Mouse (Mus musculus): ENCODE measurements around the gene Fut9.
A peak's percentile ranks its signal among the peaks of the same experiment; 100 is the strongest.

Gene Fut9

DNA sequence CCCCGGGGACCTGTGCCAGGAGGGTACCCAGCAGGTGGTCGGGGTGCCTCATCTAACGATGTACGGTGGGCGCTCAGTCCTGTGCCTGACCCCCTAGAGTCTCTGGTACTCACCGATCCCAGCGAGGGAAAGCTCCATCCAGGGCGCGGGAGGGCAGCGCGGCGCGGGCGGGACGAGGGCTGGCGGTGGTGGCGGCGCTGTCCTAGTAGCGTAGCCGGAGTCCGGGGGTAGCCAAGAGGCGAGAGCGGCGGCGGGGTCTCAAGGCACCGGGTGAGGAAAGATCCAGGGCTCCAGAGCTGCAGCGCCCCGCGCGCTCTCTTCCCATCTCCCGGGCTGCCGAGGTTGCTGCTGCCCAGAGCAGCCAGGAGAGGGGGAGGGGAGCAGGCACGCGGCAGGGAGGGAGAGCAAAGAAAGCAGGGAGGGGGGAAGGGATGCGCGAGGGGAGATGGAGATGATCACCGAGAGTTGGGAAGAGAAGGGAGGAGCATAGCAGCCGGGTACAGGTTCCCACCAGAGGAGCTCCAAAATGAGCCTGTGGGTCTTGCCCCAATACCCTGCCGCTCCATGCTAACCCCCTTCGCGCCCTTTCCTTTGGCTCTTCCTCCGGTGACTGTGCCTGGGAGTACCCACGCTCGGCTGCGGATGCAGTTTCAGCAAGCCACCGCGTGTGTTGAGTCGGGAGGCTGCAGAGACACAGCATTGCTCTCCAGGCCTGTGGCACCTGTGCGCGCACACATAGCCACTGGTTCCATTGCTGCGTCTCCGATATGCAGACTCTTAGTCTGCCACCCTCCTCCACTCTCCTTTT is at the start of gene Fut9:
TSS of gene Fut9 (minus strand) at position 769 of the 808 bp plus-strand sequence.
- peak; percentile 62 to 81 for DNase-seq (ENCODE audit: low spot score in 2 of 2)

GRCm38 (mm10) chr4:25815783-25816182 is 15.7 kb upstream of the Fut9 start:
- DNase-seq (ENCODE audit: low spot score in 2 of 2) = no peak

DNA sequence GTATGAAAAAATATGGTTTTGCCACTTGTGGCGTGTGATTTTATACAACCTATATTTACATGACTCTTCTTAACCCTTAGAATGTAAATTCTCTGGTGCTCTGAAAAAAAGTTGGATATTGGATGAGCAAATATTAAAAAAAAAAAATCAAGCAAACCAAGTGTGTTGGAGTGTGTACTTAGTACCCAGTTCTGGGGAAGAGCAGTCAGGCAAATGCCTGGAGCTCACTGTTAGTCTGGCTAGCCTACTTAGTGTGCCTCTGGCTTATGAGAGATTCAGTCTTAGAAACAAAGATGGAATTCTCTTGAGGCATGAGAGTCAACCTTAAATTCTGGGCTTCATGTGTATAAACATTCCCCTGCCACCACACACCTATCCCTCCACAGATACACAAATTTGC is 13.3 kb upstream of the Fut9 start:
- no peak for DNase-seq (ENCODE audit: low spot score in 2 of 2)

GRCm38 (mm10) chr4:25810058-25810457 is 10.0 kb upstream of the Fut9 start:
- no peak for DNase-seq (ENCODE audit: low spot score in 2 of 2)

DNA sequence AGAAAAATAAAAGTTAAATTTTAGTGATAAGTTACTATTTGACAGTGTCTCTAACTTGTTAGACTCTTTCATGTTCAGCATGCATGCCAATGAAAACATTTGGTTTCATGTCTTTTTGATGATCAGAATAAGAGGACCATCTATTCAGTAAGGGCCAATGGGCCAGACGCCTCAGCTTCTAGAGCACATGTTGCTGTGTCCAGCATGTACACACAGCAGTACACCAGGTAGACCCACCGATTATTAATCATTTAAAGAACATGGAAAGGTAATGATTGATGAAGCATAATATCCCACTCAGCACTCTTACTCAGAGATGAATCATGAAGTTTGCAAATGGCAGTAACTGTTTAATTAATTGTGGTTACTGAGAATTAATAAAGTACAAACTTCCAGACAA is 1.7 kb upstream of the Fut9 start:
- no peak for DNase-seq (ENCODE audit: low spot score in 2 of 2)

DNA sequence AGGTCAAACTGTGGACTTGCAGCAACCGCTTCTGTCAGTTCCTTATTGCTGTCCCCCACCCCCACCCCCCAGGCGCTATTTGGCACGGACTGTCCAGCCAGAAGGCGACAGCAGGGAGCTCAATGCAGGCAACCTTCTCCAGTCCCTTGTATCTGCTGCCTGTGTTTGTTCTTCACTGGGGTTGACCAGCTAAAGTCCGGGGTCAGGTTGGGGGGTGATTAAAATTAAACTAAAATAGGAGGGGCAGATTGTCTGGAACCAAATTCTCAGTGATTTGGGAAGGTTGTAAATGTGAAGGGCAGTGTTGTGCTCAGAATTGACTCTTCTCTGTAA is 206 bp upstream of the Fut9 start:
- DNase-seq (ENCODE audit: low spot score in 2 of 2) = no peak

DNA sequence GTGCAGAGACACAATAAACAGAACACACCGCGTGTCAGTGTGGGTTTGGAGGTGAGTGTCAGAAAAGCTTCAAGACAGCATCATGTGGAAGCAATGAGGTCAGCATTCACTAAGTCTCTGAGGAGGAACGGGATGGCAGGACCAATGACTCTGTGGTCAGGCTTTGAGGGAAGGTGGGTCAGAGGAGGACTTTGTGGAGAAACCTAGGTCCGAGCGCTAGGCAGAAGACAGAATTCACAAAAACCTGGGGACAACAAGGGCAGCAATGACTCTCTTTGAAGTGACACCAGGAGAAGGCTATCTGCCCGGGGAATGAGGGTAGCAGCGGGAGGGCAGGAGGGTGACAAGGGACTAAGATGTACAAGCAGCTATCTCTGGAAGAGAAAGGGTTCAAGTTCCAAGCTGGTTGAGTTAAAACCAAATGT is 981 bp downstream of the Fut9 start:
- peak in 1 of 2 experiments; percentile 25 for DNase-seq (ENCODE audit: low spot score in 2 of 2)

- no peak for DNase-seq (ENCODE audit: low spot score in 2 of 2)
These were observed 1.6 kb downstream of the Fut9 start for GRCm38 (mm10) chr4:25798412-25798811.

DNA sequence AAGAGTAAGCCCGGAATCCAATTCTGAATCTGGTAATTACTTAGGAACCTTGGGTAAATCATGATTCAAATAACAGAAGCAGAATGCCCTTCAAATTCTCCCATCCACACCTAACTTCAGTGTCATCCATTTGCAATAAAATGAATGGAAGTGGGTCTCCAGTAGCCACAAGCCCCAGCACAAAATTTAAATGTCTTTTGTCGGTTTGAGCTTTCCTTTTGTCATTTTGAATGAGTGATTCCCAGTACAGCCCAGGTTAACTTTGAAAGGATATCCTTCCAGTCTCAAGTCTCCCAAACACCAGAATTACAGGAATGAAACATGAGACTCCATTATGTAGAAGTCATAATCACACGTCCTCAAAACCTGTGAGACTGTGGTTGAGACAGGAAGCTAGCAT is 3.9 kb downstream of the Fut9 start:
- DNase-seq (ENCODE audit: low spot score in 2 of 2) = no peak

DNA sequence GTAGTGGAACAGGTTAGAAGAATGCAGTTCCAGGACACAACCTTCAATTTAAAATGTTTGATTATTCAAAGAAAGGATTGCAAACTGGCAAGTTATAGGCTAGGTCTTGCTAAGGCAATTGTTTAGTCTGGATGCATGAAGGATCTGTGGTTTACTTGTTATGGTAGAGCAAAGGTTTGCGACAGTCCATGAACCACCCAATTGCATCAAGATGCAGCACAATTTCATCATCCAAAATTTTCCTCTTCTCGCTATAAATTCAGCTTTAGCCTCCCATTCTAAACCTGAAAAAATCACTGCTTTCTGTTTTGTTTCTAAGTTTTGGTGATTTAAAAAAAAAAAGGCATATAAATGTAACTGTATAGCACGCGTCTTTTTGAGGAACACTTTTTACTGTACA is 14.8 kb downstream of the Fut9 start:
- no peak for DNase-seq (ENCODE audit: low spot score in 2 of 2)

DNA sequence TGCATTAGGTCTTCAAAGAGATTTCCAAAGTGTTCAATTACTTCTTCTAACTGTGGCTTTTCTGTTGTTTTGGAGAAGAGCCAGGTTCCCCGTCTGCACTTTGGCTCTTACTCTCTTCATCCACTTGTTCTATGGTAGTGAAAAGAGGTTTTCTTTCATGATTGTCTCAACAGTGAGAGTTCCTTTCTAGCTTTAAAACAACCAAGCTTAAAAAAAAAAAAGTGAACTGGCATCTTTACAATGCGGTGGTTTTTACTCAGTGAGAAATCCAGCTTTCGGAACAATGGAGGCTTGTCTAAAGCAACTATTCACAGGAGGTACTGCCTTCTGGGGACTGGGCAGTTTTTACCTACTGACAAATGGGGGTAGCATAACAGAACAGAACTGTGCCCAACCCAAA is 31.4 kb downstream of the Fut9 start:
- no peak for DNase-seq (ENCODE audit: low spot score in 2 of 2)

DNA sequence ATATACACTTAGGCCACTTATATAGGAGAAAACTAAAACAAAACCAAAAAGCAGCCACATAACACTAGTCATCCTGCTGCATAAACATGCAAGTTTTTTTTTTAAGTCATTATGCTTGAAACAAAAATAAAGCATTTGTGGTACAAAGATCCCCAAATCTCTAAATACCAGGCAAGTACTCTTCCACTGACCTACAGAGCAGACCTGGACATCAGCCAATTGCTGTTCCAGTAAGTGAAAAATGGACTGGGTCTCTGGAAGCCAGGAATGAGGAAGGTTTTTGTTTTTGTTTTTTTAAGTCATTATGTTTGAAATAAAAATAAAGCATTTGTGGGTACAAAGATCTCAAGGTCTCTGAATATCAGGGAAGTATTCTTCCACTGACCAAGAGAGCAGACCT is 37.0 kb downstream of the Fut9 start:
- no peak for DNase-seq (ENCODE audit: low spot score in 2 of 2)

GRCm38 (mm10) chr4:25757909-25758548 is 42.0 kb downstream of the Fut9 start:
- no peak for DNase-seq (ENCODE audit: low spot score in 2 of 2)

- DNase-seq (ENCODE audit: low spot score in 2 of 2) = peak; percentile 26 to 33
These were observed 58.5 kb downstream of the Fut9 start for GRCm38 (mm10) chr4:25741553-25741952.

DNA sequence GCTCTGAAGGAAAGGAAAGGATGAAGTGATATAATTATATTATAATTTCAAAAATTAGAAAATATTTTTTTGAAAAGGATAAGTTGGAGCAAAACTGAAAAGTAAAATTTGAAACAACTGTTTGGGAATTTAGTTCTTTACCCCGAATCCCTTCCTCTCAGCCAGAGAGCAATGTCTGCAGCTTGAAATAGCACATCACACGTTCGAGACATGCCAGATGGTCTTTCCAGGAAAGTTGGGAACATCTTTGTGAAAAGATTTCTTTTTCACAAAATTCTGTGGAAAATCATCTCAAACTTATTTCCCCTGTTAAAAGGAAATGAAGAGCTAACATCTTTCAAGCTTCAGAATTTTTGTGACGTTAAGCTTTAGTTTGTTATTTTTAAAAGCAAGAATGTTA is 61.3 kb downstream of the Fut9 start:
- DNase-seq (ENCODE audit: low spot score in 2 of 2) = peak in 1 of 2 experiments; percentile 53

DNA sequence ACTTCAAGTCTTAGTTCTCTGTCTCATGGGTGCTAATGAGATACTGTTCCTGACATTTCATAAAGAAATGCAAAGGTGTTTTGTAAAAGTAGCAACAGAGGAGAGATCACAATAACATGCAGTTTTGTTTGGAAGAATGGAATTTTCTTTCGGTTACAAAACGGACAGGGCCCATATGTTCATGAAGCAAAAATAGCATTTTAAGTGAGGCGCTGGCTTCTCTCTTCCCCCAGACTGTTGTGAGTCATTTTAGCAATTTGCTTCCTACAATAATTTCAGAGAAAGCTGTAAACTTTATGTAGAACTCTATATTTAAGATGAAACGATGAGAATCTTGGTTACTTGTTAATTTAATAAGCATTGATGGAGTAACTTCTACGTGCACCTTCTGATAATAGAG is 78.5 kb downstream of the Fut9 start:
- peak; percentile 37 to 62 for DNase-seq (ENCODE audit: low spot score in 2 of 2)

- no peak for DNase-seq (ENCODE audit: low spot score in 2 of 2)
These were observed 86.1 kb downstream of the Fut9 start for GRCm38 (mm10) chr4:25713907-25714306.

DNA sequence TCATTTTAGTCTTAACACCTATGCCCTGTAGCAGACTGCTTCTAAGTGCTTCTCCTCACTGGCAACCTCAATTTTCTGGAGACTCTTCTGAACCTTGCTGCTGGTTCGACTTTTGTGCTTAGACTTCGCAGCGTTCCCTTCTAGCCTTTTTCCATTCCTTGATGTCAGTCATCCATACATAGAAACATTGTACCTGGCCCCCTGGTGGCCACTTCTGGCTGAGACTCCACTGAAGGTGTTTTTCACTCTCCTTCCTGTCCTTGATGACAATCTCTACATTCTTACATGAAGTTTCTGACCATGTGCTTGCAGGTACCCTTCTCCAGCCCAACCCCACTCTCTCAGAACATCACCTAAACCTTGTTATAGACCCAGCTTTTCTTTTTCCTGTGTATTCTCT is 115.1 kb downstream of the Fut9 start:
- DNase-seq (ENCODE audit: low spot score in 2 of 2) = no peak

- DNase-seq (ENCODE audit: low spot score in 2 of 2) = no peak
These were observed 135.8 kb downstream of the Fut9 start for GRCm38 (mm10) chr4:25664196-25664595.

DNA sequence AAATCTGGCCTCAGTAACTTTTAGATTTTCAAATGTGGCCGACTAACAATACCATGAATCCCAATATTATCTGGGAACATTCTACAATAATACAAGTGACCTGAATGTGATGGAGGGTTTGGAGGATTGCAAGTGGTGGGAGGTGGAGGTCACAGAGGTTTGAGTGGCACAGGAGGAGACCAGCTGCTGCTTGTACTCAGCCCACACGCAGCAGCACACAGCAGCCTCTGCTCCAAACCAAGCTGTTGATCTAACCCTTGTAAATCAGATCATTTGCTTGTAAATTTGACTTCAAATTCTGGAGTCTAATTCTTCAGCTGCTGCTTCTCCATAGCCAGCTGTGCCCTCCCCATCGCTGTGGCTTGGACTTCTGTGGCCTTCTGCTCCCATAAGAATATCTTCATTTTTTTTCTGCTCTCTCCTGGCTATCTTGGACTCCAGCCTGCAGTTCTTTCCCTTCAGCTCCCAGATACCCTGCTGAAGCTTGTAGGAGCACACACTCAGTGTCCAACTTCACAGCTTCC is 138.8 kb downstream of the Fut9 start:
- no peak for DNase-seq (ENCODE audit: low spot score in 2 of 2)

GRCm38 (mm10) chr4:25658792-25659191 is 141.3 kb downstream of the Fut9 start:
- DNase-seq (ENCODE audit: low spot score in 2 of 2) = no peak

DNA sequence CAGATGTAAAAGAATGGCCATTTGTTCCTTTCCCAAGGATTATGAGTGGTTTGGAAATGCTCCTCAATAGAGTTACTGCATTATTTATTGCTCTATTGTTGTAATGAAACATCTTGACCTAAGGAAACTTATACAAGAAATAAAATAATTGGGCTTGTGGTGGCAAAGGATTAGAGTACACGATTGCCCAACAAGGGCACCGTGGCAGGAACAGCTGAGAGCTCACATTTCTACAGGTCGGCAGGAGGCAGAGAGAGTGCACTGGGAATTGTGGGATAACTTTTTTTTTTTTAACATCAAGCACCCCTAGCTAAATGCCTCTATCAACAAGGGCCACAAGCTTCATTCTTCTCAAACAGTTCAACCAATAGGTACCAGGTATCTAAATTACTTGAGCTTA is 148.1 kb downstream of the Fut9 start:
- no peak for DNase-seq (ENCODE audit: low spot score in 2 of 2)

GRCm38 (mm10) chr4:25648107-25648506 is 151.9 kb downstream of the Fut9 start:
- DNase-seq (ENCODE audit: low spot score in 2 of 2) = no peak
